Mouse (Mus musculus): ENCODE data around the gene Gltp. TPM values are rescaled to one million over a fixed set of nuclear protein-coding genes. Genes with fewer than 3 reads are reported as not detected.

Gene Gltp
- total and polyA plus RNA-seq, 3 experiments, result 14.2 to 37.8 (median 17.0) TPM

GRCm38 (mm10) chr5:114644918-114645317, 45.9 kb downstream of the Gltp start:
- Histone ChIP-seq H3K27ac (no peak overlapping the region), H3K4me1 (ENCODE audit: control insufficient read depth, insufficient read depth, low read length) (no peaks in the 10 kb centered on the region; the same call in none of the 2 replicates), H3K27me3 (ENCODE audit: control insufficient read depth, insufficient read depth, low read length) (no peaks in the 10 kb centered on the region), H3K4me3 (no peak overlapping the region), H3K36me3 (ENCODE audit: control insufficient read depth, insufficient read depth, low read length) (no peaks in the 10 kb centered on the region), H3K79me2 (replicated peaks; ENCODE audit: control insufficient read depth, insufficient read depth, low read length) (no peaks in the 10 kb centered on the region), H3K9ac (ENCODE audit: low read depth, low read length) (no peak overlapping the region)
- DNase-seq, result no peak
- WGBS, result 50% methylated on average over 6 of the region's 6 CpGs
- TF ChIP-seq POLR2A (IDR thresholded peaks at IDR 0.05; ENCODE audit: insufficient read depth, low read depth, low read length), result no peak
- no peak for TF ChIP-seq CTCF (IDR thresholded peaks at IDR 0.05)
- no peak for TF ChIP-seq EP300 (IDR thresholded peaks at IDR 0.05; ENCODE audit: insufficient read depth, low read depth, low read length)
- intact Hi-C loops (cut with DNase I), result no loop called here

DNA sequence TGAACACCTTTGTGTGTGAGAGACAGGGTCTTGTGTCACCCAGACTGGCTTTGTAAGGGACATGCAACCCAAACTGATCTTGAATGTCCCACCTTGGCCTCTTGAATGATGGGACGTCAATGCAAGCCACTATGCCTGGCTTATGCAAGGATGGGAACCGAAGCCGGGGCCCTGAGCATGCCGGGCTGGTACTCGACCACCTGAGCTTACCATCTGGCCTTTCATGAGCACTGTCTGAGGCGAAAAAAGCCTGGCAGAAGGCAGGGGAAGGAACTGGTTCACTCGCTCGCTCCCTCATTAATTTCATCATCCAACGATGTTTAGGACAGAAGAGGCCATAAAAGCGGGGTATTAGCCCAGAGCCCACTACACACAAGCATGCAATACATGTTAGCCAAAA, 50.0 kb downstream of the Gltp start:
- no peaks in the 10 kb centered on the region for H3K79me2 ChIP-seq (replicated peaks; ENCODE audit: control insufficient read depth, insufficient read depth, low read length)
- intact Hi-C loops (cut with DNase I), result no loop called here
- TF ChIP-seq EP300 (IDR thresholded peaks at IDR 0.05; ENCODE audit: insufficient read depth, low read depth, low read length), result no peak
- TF ChIP-seq POLR2A (IDR thresholded peaks at IDR 0.05; ENCODE audit: insufficient read depth, low read depth, low read length), result no peak
- no peak for TF ChIP-seq CTCF (IDR thresholded peaks at IDR 0.05)
- no peak overlapping the region for H3K27ac ChIP-seq
- WGBS, result 81% methylated on average over 10 of the region's 10 CpGs
- H3K4me3 ChIP-seq, result no peak overlapping the region
- peaks cover 1% of the 10 kb centered on the region for H3K4me1 ChIP-seq (ENCODE audit: control insufficient read depth, insufficient read depth, low read length)
- no peak overlapping the region for H3K9ac ChIP-seq (ENCODE audit: low read depth, low read length)
- no peaks in the 10 kb centered on the region for H3K36me3 ChIP-seq (ENCODE audit: control insufficient read depth, insufficient read depth, low read length)
- DNase-seq, result no peak
- H3K27me3 ChIP-seq (ENCODE audit: control insufficient read depth, insufficient read depth, low read length), result no peaks in the 10 kb centered on the region

DNA sequence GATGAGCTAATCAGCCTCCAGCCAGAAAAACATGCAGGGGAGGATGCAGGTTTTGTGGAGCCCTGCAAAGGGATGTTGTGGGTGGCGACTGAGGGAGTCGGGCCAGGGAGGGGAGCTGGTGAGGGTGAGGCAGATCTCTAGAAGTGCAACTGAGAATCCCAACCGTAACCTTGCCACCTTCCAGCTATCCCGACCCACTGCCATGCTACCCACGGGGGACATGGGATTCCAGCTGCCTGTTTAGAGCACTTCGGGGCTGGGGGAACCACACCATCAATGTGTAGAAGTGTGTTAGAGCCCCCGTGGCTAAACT, 51.2 kb downstream of the Gltp start:
- intact Hi-C loops (cut with DNase I), result loop anchor here (1.0 to 2.0 kb wide), 2 partner anchors 28 to 263 kb away; no protein-coding TSS in a partner anchor
- Histone ChIP-seq H3K79me2 (replicated peaks; ENCODE audit: control insufficient read depth, insufficient read depth, low read length) (no peaks in the 10 kb centered on the region), H3K4me1 (ENCODE audit: control insufficient read depth, insufficient read depth, low read length) (peaks cover 1% of the 10 kb centered on the region), H3K9ac (ENCODE audit: low read depth, low read length) (0 out of 2 replicates have a peak overlapping the region, but pooled peaks have one; percentile 2), H3K4me3 (no peak overlapping the region), H3K27me3 (ENCODE audit: control insufficient read depth, insufficient read depth, low read length) (no peaks in the 10 kb centered on the region), H3K27ac (no peak overlapping the region), H3K36me3 (ENCODE audit: control insufficient read depth, insufficient read depth, low read length) (no peaks in the 10 kb centered on the region)
- no peak for DNase-seq
- no peak for TF ChIP-seq POLR2A (IDR thresholded peaks at IDR 0.05; ENCODE audit: insufficient read depth, low read depth, low read length)
- no peak for TF ChIP-seq CTCF (IDR thresholded peaks at IDR 0.05)
- TF ChIP-seq EP300 (IDR thresholded peaks at IDR 0.05; ENCODE audit: insufficient read depth, low read depth, low read length), result no peak
- 15% methylated on average over 7 of the region's 7 CpGs for WGBS

GRCm38 (mm10) chr5:114638769-114639644, 51.8 kb downstream of the Gltp start:
- H3K27ac ChIP-seq, result no peak overlapping the region
- H3K4me1 ChIP-seq (ENCODE audit: control insufficient read depth, insufficient read depth, low read length), result peaks cover 1% of the 10 kb centered on the region
- H3K4me3 ChIP-seq, result no peak overlapping the region
- TF ChIP-seq EP300 (IDR thresholded peaks at IDR 0.05; ENCODE audit: insufficient read depth, low read depth, low read length), result peak; percentile 90
- TF ChIP-seq CTCF (IDR thresholded peaks at IDR 0.05), result no peak; the same call in 1 of the 2 replicates
- DNase-seq, result peak; percentile 86 to 92
- H3K27me3 ChIP-seq (ENCODE audit: control insufficient read depth, insufficient read depth, low read length), result no peaks in the 10 kb centered on the region
- 16% methylated on average over 22 of the region's 22 CpGs for WGBS
- no peaks in the 10 kb centered on the region for H3K36me3 ChIP-seq (ENCODE audit: control insufficient read depth, insufficient read depth, low read length)
- H3K79me2 ChIP-seq (replicated peaks; ENCODE audit: control insufficient read depth, insufficient read depth, low read length), result no peaks in the 10 kb centered on the region
- no peak overlapping the region for H3K9ac ChIP-seq (ENCODE audit: low read depth, low read length)
- intact Hi-C loops (cut with DNase I), result loop anchor here (1.0 to 2.0 kb wide), 2 partner anchors 28 to 264 kb away; no protein-coding TSS in a partner anchor

DNA sequence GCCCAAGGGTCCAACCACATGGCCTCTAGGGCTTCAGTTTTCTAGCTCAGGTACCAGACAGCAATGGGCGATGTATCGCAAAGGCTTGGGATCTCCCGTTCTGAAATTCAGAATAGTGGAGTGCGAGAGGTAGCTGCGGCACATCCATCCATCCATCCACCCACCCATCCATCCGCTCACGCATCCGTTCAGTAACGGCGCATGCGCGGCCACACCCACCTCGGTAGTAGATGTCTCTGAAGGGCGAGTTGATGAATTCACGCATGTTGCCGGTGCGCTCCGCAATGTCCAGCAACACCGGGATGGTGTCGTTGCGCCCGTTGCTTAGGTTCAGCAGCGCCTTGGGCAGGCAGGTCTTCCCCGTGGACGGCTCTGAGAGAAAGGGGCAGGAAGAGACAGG, 54.7 kb downstream of the Gltp start:
- Histone ChIP-seq H3K4me3 (no peak overlapping the region), H3K4me1 (ENCODE audit: control insufficient read depth, insufficient read depth, low read length) (peaks cover 1% of the 10 kb centered on the region), H3K27ac (no peak overlapping the region), H3K9ac (ENCODE audit: low read depth, low read length) (no peak overlapping the region), H3K27me3 (ENCODE audit: control insufficient read depth, insufficient read depth, low read length) (no peaks in the 10 kb centered on the region), H3K79me2 (replicated peaks; ENCODE audit: control insufficient read depth, insufficient read depth, low read length) (no peaks in the 10 kb centered on the region), H3K36me3 (ENCODE audit: control insufficient read depth, insufficient read depth, low read length) (no peaks in the 10 kb centered on the region)
- WGBS, result 78% methylated on average over 25 of the region's 25 CpGs
- no peak for TF ChIP-seq CTCF (IDR thresholded peaks at IDR 0.05)
- TF ChIP-seq EP300 (IDR thresholded peaks at IDR 0.05; ENCODE audit: insufficient read depth, low read depth, low read length), result no peak
- no peak for TF ChIP-seq POLR2A (IDR thresholded peaks at IDR 0.05; ENCODE audit: insufficient read depth, low read depth, low read length)
- no peak for DNase-seq
- intact Hi-C loops (cut with DNase I), result no loop called here

DNA sequence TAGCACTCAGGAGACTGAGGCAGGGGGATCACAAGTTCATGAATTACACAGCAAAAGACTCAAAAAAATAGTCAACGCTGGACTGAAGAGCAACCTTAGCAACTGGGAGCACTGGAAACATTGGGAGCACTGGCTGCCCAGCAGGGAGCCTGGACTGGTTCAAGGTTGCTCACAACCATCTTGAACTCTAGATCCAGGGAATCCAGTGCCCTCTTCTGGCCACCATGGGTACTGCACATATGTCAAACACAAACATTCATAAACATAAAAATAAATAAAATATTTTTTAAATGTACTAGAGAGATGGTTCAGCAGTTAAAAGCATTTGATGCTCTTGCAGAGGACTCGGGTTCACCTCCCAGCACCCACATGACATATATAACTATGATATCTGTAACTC, 59.4 kb downstream of the Gltp start:
- no peak for DNase-seq
- 54% methylated on average over 2 of the region's 2 CpGs for WGBS

More for the DNA sequence above, 59.4 kb downstream of the Gltp start:
- Histone ChIP-seq H3K9ac (ENCODE audit: low read depth, low read length) (no peak overlapping the region), H3K79me2 (replicated peaks; ENCODE audit: control insufficient read depth, insufficient read depth, low read length) (no peaks in the 10 kb centered on the region), H3K36me3 (ENCODE audit: control insufficient read depth, insufficient read depth, low read length) (no peaks in the 10 kb centered on the region), H3K27me3 (ENCODE audit: control insufficient read depth, insufficient read depth, low read length) (no peaks in the 10 kb centered on the region), H3K4me1 (ENCODE audit: control insufficient read depth, insufficient read depth, low read length) (no peaks in the 10 kb centered on the region), H3K4me3 (no peak overlapping the region), H3K27ac (no peak overlapping the region)
- no peak for TF ChIP-seq EP300 (IDR thresholded peaks at IDR 0.05; ENCODE audit: insufficient read depth, low read depth, low read length)
- peak; percentile 73 for TF ChIP-seq CTCF (IDR thresholded peaks at IDR 0.05)
- intact Hi-C loops (cut with DNase I), result no loop called here

All from heart, adult 2 months (tissue).